Mouse (Mus musculus) MEL (cell line): Measurements from ENCODE around the gene 6430548M08Rik. TPM values are rescaled to one million over a fixed set of nuclear protein-coding genes. Genes with fewer than 3 reads are reported as not detected.

ENCODE experiments used
- DNase-seq: peaks from one replicate; pipeline ENCODE4 v3.0.0; 2011; ENCODE audit warnings: low read depth, low spot score
- H3K27ac ChIP-seq: 2 replicates; pipeline ENCODE4 v1.5.1; 2012; ENCODE audit warnings: low read depth, mild to moderate bottlenecking, control low read depth, low read length, moderate library complexity; ENCODE audit not compliant: control insufficient read depth
- H3K27me3 ChIP-seq, 2 experiments: fragments of 150-350 bp in 1 of 2; sonication (generic) in 1 of 2; 2 replicates each; pipeline ENCODE4 v1.6.1; 2012; ENCODE audit warnings: low read length in 2 of 2, mild to moderate bottlenecking in 2 of 2, improper control_type of control experiment in 1 of 2, moderate library complexity in 1 of 2; ENCODE audit not compliant: insufficient read depth in 2 of 2, control insufficient read depth in 1 of 2
- H3K36me3 ChIP-seq, 2 experiments: 2 replicates each; pipeline ENCODE4 v1.6.1; 2012 to 2014; ENCODE audit warnings: low read length in 2 of 2, improper control_type of control experiment in 1 of 2, inconsistent platforms in 1 of 2, mild to moderate bottlenecking in 1 of 2; ENCODE audit not compliant: insufficient read depth in 2 of 2, control insufficient read depth in 1 of 2
- H3K4me1 ChIP-seq, 2 experiments: fragments of 150-350 bp in 1 of 2; sonication (generic) in 1 of 2; 2 replicates each; pipeline ENCODE4 v1.6.1; 2012; ENCODE audit warnings: low read length in 2 of 2, improper control_type of control experiment in 1 of 2, mild to moderate bottlenecking in 1 of 2; ENCODE audit not compliant: insufficient read depth in 2 of 2, control insufficient read depth in 1 of 2
- H3K4me3 ChIP-seq, 2 experiments: fragments of 150-350 bp in 1 of 2; sonication (generic) in 1 of 2; 2 replicates each; pipeline ENCODE4 v1.5.1; 2012; ENCODE audit warnings: low read depth in 2 of 2, low read length in 2 of 2, mild to moderate bottlenecking in 2 of 2, moderate library complexity in 2 of 2, control low read depth in 1 of 2, improper control_type of control experiment in 1 of 2; ENCODE audit not compliant: control insufficient read depth in 1 of 2, insufficient read depth in 1 of 2
- H3K79me2 ChIP-seq: 2 replicates; pipeline ENCODE4 v1.6.1; 2012; ENCODE audit warnings: mild to moderate bottlenecking, low read length, moderate library complexity; ENCODE audit not compliant: control insufficient read depth, poor library complexity, insufficient read depth
- H3K9ac ChIP-seq: 2 replicates; pipeline ENCODE4 v1.6.1; 2012; ENCODE audit warnings: low read depth, mild to moderate bottlenecking, control low read depth, low read length, moderate library complexity; ENCODE audit not compliant: control insufficient read depth, poor library complexity, severe bottlenecking
- H3K9me3 ChIP-seq: fragments of 150-350 bp; sonication (generic); replicated peaks from 2 replicates; pipeline ENCODE4 v1.6.1; 2012; ENCODE audit warnings: mild to moderate bottlenecking, low read length, improper control_type of control experiment, moderate library complexity; ENCODE audit not compliant: insufficient read depth
- CHD2 ChIP-seq: IDR thresholded peaks from 2 replicates; pipeline ENCODE4 v1.6.1; 2011; ENCODE audit warnings: low read length, improper control_type of control experiment
- CTCF ChIP-seq, 3 experiments: IDR thresholded peaks in 2 of 3; conservative IDR thresholded peaks in 1 of 3; 2 replicates each; pipeline ENCODE4 v1.5.1; 2011 to 2012; ENCODE audit warnings: low read length in 3 of 3, low read depth in 2 of 3, mild to moderate bottlenecking in 2 of 3, improper control_type of control experiment in 1 of 3, inconsistent platforms in 1 of 3, mixed read lengths in 1 of 3, moderate library complexity in 1 of 3; ENCODE audit not compliant: control insufficient read depth in 1 of 3, insufficient read depth in 1 of 3, poor library complexity in 1 of 3, severe bottlenecking in 1 of 3
- EP300 ChIP-seq, 2 experiments: IDR thresholded peaks; 2 replicates each; pipeline ENCODE4 v1.6.1; 2011; ENCODE audit warnings: improper control_type of control experiment in 2 of 2, low read length in 2 of 2, low read depth in 1 of 2, mild to moderate bottlenecking in 1 of 2
- GATA1 ChIP-seq: IDR thresholded peaks from 2 replicates; pipeline ENCODE4 v1.6.1; 2011; ENCODE audit warnings: low read depth, low read length, improper control_type of control experiment
- MXI1 ChIP-seq: IDR thresholded peaks from 2 replicates; pipeline ENCODE4 v1.6.1; 2011; ENCODE audit warnings: mild to moderate bottlenecking, low read depth, low read length, improper control_type of control experiment
- MYC ChIP-seq: IDR thresholded peaks from 2 replicates; pipeline ENCODE4 v1.6.1; 2011; ENCODE audit warnings: low read depth, mild to moderate bottlenecking, low read length, improper control_type of control experiment, moderate library complexity
- POLR2A ChIP-seq, 2 experiments: IDR thresholded peaks; 2 replicates each; pipeline ENCODE4 v1.6.1; 2011 to 2012; ENCODE audit warnings: low read length in 2 of 2, mild to moderate bottlenecking in 2 of 2, control low read depth in 1 of 2, improper control_type of control experiment in 1 of 2, low read depth in 1 of 2, moderate library complexity in 1 of 2; ENCODE audit not compliant: control insufficient read depth in 1 of 2, insufficient read depth in 1 of 2, poor library complexity in 1 of 2
- POLR2AphosphoS2 ChIP-seq: IDR thresholded peaks from 2 replicates; pipeline ENCODE4 v1.6.1; 2011; ENCODE audit warnings: low read length, improper control_type of control experiment
- RAD21 ChIP-seq: IDR thresholded peaks from 2 replicates; pipeline ENCODE4 v1.6.1; 2011; ENCODE audit warnings: mild to moderate bottlenecking, low read depth, low read length, improper control_type of control experiment
- RCOR1 ChIP-seq: IDR thresholded peaks from 2 replicates; pipeline ENCODE4 v1.6.1; 2012; ENCODE audit warnings: low read depth, mild to moderate bottlenecking, inconsistent platforms, low read length, improper control_type of control experiment
- SIN3A ChIP-seq: IDR thresholded peaks from 2 replicates; pipeline ENCODE4 v1.6.1; 2012; ENCODE audit warnings: low read length, improper control_type of control experiment, inconsistent platforms
- TAL1 ChIP-seq: IDR thresholded peaks from 2 replicates; pipeline ENCODE4 v1.6.1; 2012; ENCODE audit warnings: mild to moderate bottlenecking, inconsistent platforms, low read length, moderate library complexity, mixed read lengths
- TCF12 ChIP-seq: IDR thresholded peaks from 2 replicates; pipeline ENCODE4 v1.6.1; 2014; ENCODE audit warnings: low read depth, mild to moderate bottlenecking, inconsistent platforms, low read length, improper control_type of control experiment, moderate library complexity
- UBTF ChIP-seq: IDR thresholded peaks from 2 replicates; pipeline ENCODE4 v1.6.1; 2012; ENCODE audit warnings: low read depth, mild to moderate bottlenecking, inconsistent platforms, low read length, improper control_type of control experiment, moderate library complexity, borderline replicate concordance; ENCODE audit not compliant: insufficient read depth
- ZC3H11A ChIP-seq: IDR thresholded peaks from 2 replicates; pipeline ENCODE4 v1.6.1; 2012; ENCODE audit warnings: low read depth, mild to moderate bottlenecking, inconsistent platforms, low read length, improper control_type of control experiment
- ZKSCAN1 ChIP-seq: IDR thresholded peaks from 2 replicates; pipeline ENCODE4 v1.6.1; 2012; ENCODE audit warnings: low read depth, mild to moderate bottlenecking, inconsistent platforms, low read length, improper control_type of control experiment, moderate library complexity
- polyA plus RNA-seq, 2 experiments: library from polyadenylated mRNA; stranded (reverse) in 1 of 2; unstranded in 1 of 2; fragments of >175 nt in 1 of 2; fragments of >200 nt in 1 of 2; gene quantifications; 2 replicates each; pipeline versions ENCODE4 v1.2.1 to v1.2.4; 2012; ENCODE audit warnings: low replicate concordance in 2 of 2, low read depth in 1 of 2; ENCODE audit not compliant: insufficient read length in 2 of 2, insufficient read depth in 1 of 2, missing spikeins in 1 of 2
- total RNA-seq: library from RNA; depleted of rRNA; stranded (reverse); fragments of 300-350 nt; gene quantifications from 2 replicates; pipeline ENCODE4 v1.2.3, GENCODE M21; 2012

6430548M08Rik gene
- total and polyA plus RNA-seq, 3 experiments: 0.96 to 1.9 TPM; not detected in 1

- no peak for DNase-seq
- Histone ChIP-seq H3K36me3 (no peaks in the 10 kb centered on the region), H3K4me3 (no peak overlapping the region), H3K9me3 (no peaks in the 10 kb centered on the region), H3K79me2 (no peaks in the 10 kb centered on the region)
- TF ChIP-seq MXI1 (no peak), CTCF (IDR thresholded peaks at IDR 0.05 in 2 of 3, conservative IDR thresholded peaks at IDR 0.05 in 1 of 3; ENCODE audit: control insufficient read depth in 1 of 3, insufficient read depth in 1 of 3, low read depth in 2 of 3, low read length in 3 of 3, poor library complexity in 1 of 3, severe bottlenecking in 1 of 3) (no peak), RCOR1 (no peak), CHD2 (no peak), TAL1 (no peak), UBTF (no peak), ZKSCAN1 (no peak), POLR2AphosphoS2 (no peak)
- TF ChIP-seq, all 39 proteins: peak for 0
- no peaks in the 10 kb centered on the region for H3K4me1 ChIP-seq
- no peak overlapping the region for H3K9ac ChIP-seq
- no peak overlapping the region for H3K27ac ChIP-seq
- H3K27me3 ChIP-seq: no peaks in the 10 kb centered on the region
Measured at GRCm38 (mm10) chr8:120143911-120144651, 30.1 kb downstream of the 6430548M08Rik start.

GRCm38 (mm10) chr8:120144652-120145301 is 30.8 kb downstream of the 6430548M08Rik start:
- DNase-seq: no peak
- Histone ChIP-seq H3K4me1 (no peaks in the 10 kb centered on the region), H3K79me2 (no peaks in the 10 kb centered on the region), H3K27me3 (no peaks in the 10 kb centered on the region), H3K4me3 (no peak overlapping the region), H3K9ac (no peak overlapping the region), H3K36me3 (no peaks in the 10 kb centered on the region), H3K27ac (no peak overlapping the region), H3K9me3 (no peaks in the 10 kb centered on the region)
- TF ChIP-seq POLR2A (IDR thresholded peaks at IDR 0.05; ENCODE audit: control insufficient read depth in 1 of 2, insufficient read depth in 1 of 2, low read depth in 1 of 2, low read length in 2 of 2, poor library complexity in 1 of 2) (no peak), SIN3A (no peak), CTCF (IDR thresholded peaks at IDR 0.05 in 2 of 3, conservative IDR thresholded peaks at IDR 0.05 in 1 of 3; ENCODE audit: control insufficient read depth in 1 of 3, insufficient read depth in 1 of 3, low read depth in 2 of 3, low read length in 3 of 3, poor library complexity in 1 of 3, severe bottlenecking in 1 of 3) (no peak), ZC3H11A (no peak), EP300 (IDR thresholded peaks at IDR 0.05; ENCODE audit: low read depth in 1 of 2, low read length in 2 of 2) (no peak), RAD21 (no peak), TAL1 (no peak), MYC (no peak), TCF12 (no peak), RCOR1 (no peak), GATA1 (no peak)
